Mouse (Mus musculus) myocyte (in vitro differentiated cells): Measurements from ENCODE around the gene Boc. TPM values are rescaled to one million over a fixed set of nuclear protein-coding genes. Genes with fewer than 3 reads are reported as not detected.

ENCODE experiments used
- H3K27me3 ChIP-seq: one replicate; pipeline ENCODE4 v1.6.1; 2011; ENCODE audit not compliant: control insufficient read depth, insufficient read depth, insufficient read length
- H3K36me3 ChIP-seq: one replicate; pipeline ENCODE4 v1.6.1; 2011; ENCODE audit not compliant: control insufficient read depth, insufficient read depth
- H3K4me2 ChIP-seq: one replicate; pipeline ENCODE4 v1.6.1; 2011; ENCODE audit warnings: low read depth, control low read depth
- H3K4me3 ChIP-seq: one replicate; pipeline ENCODE4 v1.5.1; 2011; ENCODE audit warnings: mild to moderate bottlenecking, control low read depth, moderate library complexity
- H3K79me2 ChIP-seq: one replicate; pipeline ENCODE4 v1.6.1; 2011; ENCODE audit not compliant: control insufficient read depth, insufficient read depth
- H3ac ChIP-seq: one replicate; pipeline ENCODE4 v1.6.1; 2011; ENCODE audit not compliant: control insufficient read depth, insufficient read length
- CEBPB ChIP-seq: IDR thresholded peaks from 2 replicates; pipeline ENCODE4 v1.6.1; 2011; ENCODE audit warnings: mild to moderate bottlenecking, moderate library complexity; ENCODE audit not compliant: poor library complexity, insufficient read depth, severe bottlenecking
- E2F4 ChIP-seq: IDR thresholded peaks from one replicate; pipeline ENCODE4 v1.6.1; 2011; ENCODE audit warnings: mild to moderate bottlenecking, control low read depth, moderate library complexity; ENCODE audit not compliant: insufficient read depth
- MAX ChIP-seq: IDR thresholded peaks from one replicate; pipeline ENCODE4 v1.6.1; 2011; ENCODE audit warnings: low read depth, mild to moderate bottlenecking, control low read depth
- MYOD1 ChIP-seq, 3 experiments: IDR thresholded peaks; one replicate each; pipeline ENCODE4 v1.6.1; 2011; ENCODE audit warnings: control low read depth in 2 of 3, low read depth in 2 of 3, mild to moderate bottlenecking in 2 of 3, moderate library complexity in 1 of 3; ENCODE audit not compliant: insufficient read length in 2 of 3, control insufficient read depth in 1 of 3
- MYOG ChIP-seq, 3 experiments: IDR thresholded peaks; one replicate each; pipeline ENCODE4 v1.6.1; 2011; ENCODE audit warnings: control low read depth in 2 of 3, low read depth in 2 of 3, mild to moderate bottlenecking in 2 of 3; ENCODE audit not compliant: insufficient read length in 2 of 3, control insufficient read depth in 1 of 3, insufficient read depth in 1 of 3
- POLR2A ChIP-seq: IDR thresholded peaks from one replicate; pipeline ENCODE4 v1.6.1; 2011; ENCODE audit warnings: low read depth, mild to moderate bottlenecking, control low read depth, moderate library complexity; ENCODE audit not compliant: insufficient read length
- POLR2AphosphoS2 ChIP-seq: IDR thresholded peaks from one replicate; pipeline ENCODE4 v1.6.1; 2011; ENCODE audit warnings: low read depth, control low read depth; ENCODE audit not compliant: insufficient read length
- REST ChIP-seq: IDR thresholded peaks from one replicate; pipeline ENCODE4 v1.6.1; 2011; ENCODE audit warnings: mild to moderate bottlenecking, control low read depth, moderate library complexity; ENCODE audit not compliant: insufficient read depth, insufficient read length
- SRF ChIP-seq: IDR thresholded peaks from one replicate; pipeline ENCODE4 v1.6.1; 2011; ENCODE audit warnings: low read depth; ENCODE audit not compliant: control insufficient read depth, insufficient read length
- TCF12 ChIP-seq: IDR thresholded peaks from one replicate; pipeline ENCODE4 v1.6.1; 2011; ENCODE audit warnings: mild to moderate bottlenecking, control low read depth; ENCODE audit not compliant: poor library complexity, insufficient read depth, severe bottlenecking
- TCF3 ChIP-seq: IDR thresholded peaks from one replicate; pipeline ENCODE4 v1.6.1; 2011; ENCODE audit warnings: low read depth, control low read depth; ENCODE audit not compliant: insufficient read length
- USF1 ChIP-seq: IDR thresholded peaks from one replicate; pipeline ENCODE4 v1.6.1; 2011; ENCODE audit warnings: low read depth, mild to moderate bottlenecking, control low read depth, moderate library complexity
- polyA plus RNA-seq: library from polyadenylated mRNA; unstranded; fragments of >200 nt; fragmentation: generic; extraction: Trizol; gene quantifications from one replicate; pipeline ENCODE4 v1.2.1, GENCODE M21; 2012; ENCODE audit warnings: missing spikeins

Boc gene
- polyA plus RNA-seq, 1 experiment = 7.5 TPM

- no peak for TF ChIP-seq MYOD1 (IDR thresholded peaks at IDR 0.05; ENCODE audit: control insufficient read depth in 1 of 3, insufficient read length in 2 of 3, low read depth in 2 of 3)
- no peak for TF ChIP-seq POLR2AphosphoS2
- TF ChIP-seq E2F4 = no peak
- TF ChIP-seq POLR2A = no peak
- no peak for TF ChIP-seq REST
- TF ChIP-seq TCF12 = no peak
- no peak for TF ChIP-seq MYOG (IDR thresholded peaks at IDR 0.05; ENCODE audit: control insufficient read depth in 1 of 3, insufficient read depth in 1 of 3, insufficient read length in 2 of 3, low read depth in 2 of 3)
- no peak for TF ChIP-seq USF1
- TF ChIP-seq TCF3 = no peak
- no peaks in the 10 kb centered on the region for H3K79me2 ChIP-seq
- no peak overlapping the region for H3K4me3 ChIP-seq
- no peaks in the 10 kb centered on the region for H3K36me3 ChIP-seq
- H3ac ChIP-seq = no peak overlapping the region
- no peaks in the 10 kb centered on the region for H3K27me3 ChIP-seq
- no peak overlapping the region for H3K4me2 ChIP-seq
Observed at GRCm38 (mm10) chr16:44543098-44543497, 15.6 kb downstream of the Boc start.

GRCm38 (mm10) chr16:44542029-44542690 lies 16.5 kb downstream of the Boc start:
- H3K79me2 ChIP-seq = no peaks in the 10 kb centered on the region
- TF ChIP-seq MYOG (IDR thresholded peaks at IDR 0.05; ENCODE audit: control insufficient read depth in 1 of 3, insufficient read depth in 1 of 3, insufficient read length in 2 of 3, low read depth in 2 of 3) (no peak), E2F4 (no peak), MYOD1 (IDR thresholded peaks at IDR 0.05; ENCODE audit: control insufficient read depth in 1 of 3, insufficient read length in 2 of 3, low read depth in 2 of 3) (no peak), POLR2A (no peak), TCF12 (no peak), POLR2AphosphoS2 (no peak), SRF (no peak), CEBPB (no peak), USF1 (no peak), MAX (no peak), TCF3 (no peak), REST (no peak)
- no peaks in the 10 kb centered on the region for H3K27me3 ChIP-seq
- H3K4me3 ChIP-seq = no peak overlapping the region
- H3ac ChIP-seq = no peak overlapping the region
- H3K4me2 ChIP-seq = no peak overlapping the region
- H3K36me3 ChIP-seq = no peaks in the 10 kb centered on the region

- no peak for TF ChIP-seq MYOG (IDR thresholded peaks at IDR 0.05; ENCODE audit: control insufficient read depth in 1 of 3, insufficient read depth in 1 of 3, insufficient read length in 2 of 3, low read depth in 2 of 3)
- TF ChIP-seq POLR2AphosphoS2 = no peak
- no peak for TF ChIP-seq REST
- TF ChIP-seq USF1 = no peak
- no peak for TF ChIP-seq TCF3
- TF ChIP-seq TCF12 = no peak
- TF ChIP-seq E2F4 = no peak
- no peak for TF ChIP-seq CEBPB
- TF ChIP-seq MAX = no peak
- TF ChIP-seq MYOD1 (IDR thresholded peaks at IDR 0.05; ENCODE audit: control insufficient read depth in 1 of 3, insufficient read length in 2 of 3, low read depth in 2 of 3) = no peak
- no peak for TF ChIP-seq SRF
- no peak for TF ChIP-seq POLR2A
- Histone ChIP-seq H3K4me2 (no peak overlapping the region), H3ac (no peak overlapping the region), H3K79me2 (no peaks in the 10 kb centered on the region), H3K36me3 (no peaks in the 10 kb centered on the region), H3K27me3 (no peaks in the 10 kb centered on the region), H3K4me3 (no peak overlapping the region)
Observed at GRCm38 (mm10) chr16:44539611-44540010, 19.1 kb downstream of the Boc start.

DNA sequence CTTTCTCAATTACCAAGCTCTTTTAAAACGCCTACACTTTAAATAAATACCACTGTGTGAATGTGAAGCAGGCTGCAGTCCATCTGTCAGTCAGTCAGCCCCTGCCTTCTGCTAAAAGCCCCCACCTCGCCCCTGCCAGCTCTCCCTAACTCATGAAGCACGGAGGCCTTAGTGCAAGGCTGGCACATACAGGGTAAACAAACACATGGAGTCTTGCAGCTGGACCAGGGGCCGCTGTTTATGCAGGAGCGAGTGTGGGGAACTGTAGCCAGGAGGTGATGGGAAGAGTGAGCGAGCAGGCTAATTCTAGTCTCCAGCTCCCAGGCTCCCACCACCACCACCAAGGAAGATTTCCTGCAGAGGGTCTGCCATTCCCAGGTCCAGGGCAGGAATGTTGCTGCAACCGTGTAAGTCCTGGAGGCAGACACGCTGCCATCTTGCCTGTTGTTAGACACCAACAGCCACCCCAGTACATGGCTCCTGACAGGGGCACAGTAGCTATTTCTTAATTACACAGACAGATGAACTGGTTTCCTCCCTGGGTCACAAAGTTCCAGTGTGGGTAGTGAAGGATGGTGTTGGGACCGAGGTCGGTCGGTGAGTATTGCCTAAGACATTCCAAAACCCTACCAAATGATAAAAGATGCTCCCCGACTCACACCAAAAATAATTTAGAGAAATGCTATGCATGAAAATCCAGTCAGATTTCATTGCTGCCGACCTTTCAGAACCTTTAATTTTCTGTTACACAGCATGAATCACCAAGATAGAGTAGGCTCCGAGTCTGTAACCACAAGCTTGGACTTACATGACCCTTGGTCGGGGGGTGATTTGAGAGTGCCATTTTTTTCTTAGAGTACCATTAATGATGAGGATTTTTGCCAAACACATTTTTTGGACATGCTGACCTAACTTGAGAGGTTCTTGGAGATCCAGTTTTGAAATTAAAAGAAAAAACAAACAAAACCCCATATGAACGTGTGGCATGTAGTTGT lies 20.0 kb downstream of the Boc start:
- Histone ChIP-seq H3K4me2 (peak overlapping the region; percentile 71), H3K79me2 (no peaks in the 10 kb centered on the region), H3ac (no peak overlapping the region), H3K36me3 (no peaks in the 10 kb centered on the region), H3K4me3 (no peak overlapping the region), H3K27me3 (no peaks in the 10 kb centered on the region)
- no peak for TF ChIP-seq USF1
- TF ChIP-seq E2F4 = no peak
- no peak for TF ChIP-seq TCF12
- no peak for TF ChIP-seq POLR2AphosphoS2
- no peak for TF ChIP-seq REST
- no peak for TF ChIP-seq CEBPB
- TF ChIP-seq MAX = no peak
- no peak for TF ChIP-seq POLR2A
